In the genomic region with DNA sequence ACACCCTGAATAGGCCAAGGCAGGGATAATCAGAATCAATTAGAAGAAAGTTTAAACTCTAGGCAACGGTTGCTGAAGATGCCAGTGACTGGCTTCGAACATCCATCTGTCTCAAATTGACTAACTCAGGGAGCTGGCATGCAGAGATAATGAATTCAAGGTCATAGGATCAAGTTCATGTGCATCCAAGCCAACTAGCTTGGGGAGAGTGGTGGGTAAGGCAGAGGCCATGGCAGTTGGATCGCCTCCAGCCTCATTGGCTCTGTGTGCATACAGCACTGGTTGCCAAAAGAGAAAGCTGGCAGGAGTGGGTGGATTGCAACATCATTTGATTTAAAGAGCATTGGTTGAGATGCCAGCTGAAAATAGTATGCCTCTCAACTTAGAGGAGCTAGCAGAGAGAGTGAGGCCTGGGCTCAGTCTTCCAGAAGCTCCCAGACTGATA, we compare ENCODE assay signal across 8 mouse cellular contexts.
DNase-seq lines count a peak whose midpoint lies in the region; ATAC-seq and TF ChIP-seq lines count a peak whose summit lies in the region.

No protein-coding gene starts in this region.

- ATAC-seq in kidney, embryonic 16.5 days (ENCODE audit: low FRiP score, low TSS enrichment) = no peak
- no peak for ATAC-seq in midbrain, postnatal 0 days (ENCODE audit: low FRiP score)
- ATAC-seq in cerebellum, adult (ENCODE audit: insufficient number of reproducible peaks, low FRiP score, low TSS enrichment) = no peak

- no peak overlapping the region for H3K4me2 ChIP-seq in kidney, embryonic 16.5 days (replicated peaks; ENCODE audit: low read depth, low read length)
- no peak overlapping the region for H3K4me2 ChIP-seq in midbrain, postnatal 0 days (ENCODE audit: low read depth, low read length, poor library complexity, severe bottlenecking)

- no peaks in the 10 kb centered on the region for H3K4me1 ChIP-seq in kidney, adult 2 months (ENCODE audit: control insufficient read depth, insufficient read depth, low read length)
- H3K4me1 ChIP-seq in kidney, embryonic 16.5 days (ENCODE audit: insufficient read depth, low read length) = no peaks in the 10 kb centered on the region
- peaks cover 42% of the 10 kb centered on the region for H3K4me1 ChIP-seq in bone marrow macrophage, adult 2 months (ENCODE audit: control insufficient read depth, insufficient read depth, low read length)
- H3K4me1 ChIP-seq in midbrain, postnatal 0 days (ENCODE audit: insufficient read depth, low read length) = no peaks in the 10 kb centered on the region

- DNase-seq in kidney, adult 2 months = peak; percentile 76
- peak; percentile 47 to 80 for DNase-seq in heart, adult 9 months (ENCODE audit: low spot score in 2 of 2)
- DNase-seq in layer of hippocampus, postnatal 36 days = peak; percentile 64 to 67
- DNase-seq in midbrain, postnatal 0 days (ENCODE audit: low spot score) = peak; percentile 92
- no peak for DNase-seq in liver

- H3K36me3 ChIP-seq in kidney, adult 2 months (ENCODE audit: control insufficient read depth, insufficient read depth, low read length) = no peaks in the 10 kb centered on the region
- H3K36me3 ChIP-seq in kidney, embryonic 16.5 days (ENCODE audit: insufficient read depth, low read length) = no peaks in the 10 kb centered on the region
- no peaks in the 10 kb centered on the region for H3K36me3 ChIP-seq in midbrain, postnatal 0 days (ENCODE audit: insufficient read depth, low read length)

- H3K4me3 ChIP-seq in kidney, adult 2 months (ENCODE audit: insufficient read depth, low read depth, low read length) = no peak overlapping the region
- H3K4me3 ChIP-seq in kidney, embryonic 16.5 days (ENCODE audit: low read length) = no peak overlapping the region
- no peak overlapping the region for H3K4me3 ChIP-seq in bone marrow macrophage, adult 2 months (ENCODE audit: insufficient read depth, low read length)
- H3K4me3 ChIP-seq in midbrain, postnatal 0 days (ENCODE audit: low read depth, low read length) = no peak overlapping the region

- TF ChIP-seq CTCF in kidney, adult 2 months (conservative IDR thresholded peaks at IDR 0.05; ENCODE audit: insufficient read depth, insufficient read length, low read depth, low read length) = no peak
- no peak for TF ChIP-seq CTCF in bone marrow macrophage, adult 2 months (IDR thresholded peaks at IDR 0.05; ENCODE audit: low read depth, low read length)
- TF ChIP-seq CTCF in midbrain, postnatal 0 days (IDR thresholded peaks at IDR 0.05) = no peak

- H3K27me3 ChIP-seq in kidney, adult 2 months (replicated peaks; ENCODE audit: control insufficient read depth, insufficient read depth, low read length) = no peaks in the 10 kb centered on the region
- no peaks in the 10 kb centered on the region for H3K27me3 ChIP-seq in kidney, embryonic 16.5 days (ENCODE audit: insufficient read depth, low read length)
- H3K27me3 ChIP-seq in midbrain, postnatal 0 days (ENCODE audit: insufficient read depth, low read length) = no peaks in the 10 kb centered on the region

- TF ChIP-seq POLR2A in kidney, adult 2 months (IDR thresholded peaks at IDR 0.05; ENCODE audit: low read depth, low read length) = no peak
- TF ChIP-seq POLR2A in bone marrow macrophage, adult 2 months (IDR thresholded peaks at IDR 0.05; ENCODE audit: borderline replicate concordance, low read depth, low read length) = no peak

- 49% methylated on average over 3 of the region's 3 CpGs for WGBS in kidney, adult 2 months
- 70% methylated on average over 3 of the region's 3 CpGs for WGBS in kidney, embryonic 16.5 days
- WGBS in midbrain, postnatal 0 days = 64% methylated on average over 3 of the region's 3 CpGs

- H3K9me3 ChIP-seq in kidney, embryonic 16.5 days (ENCODE audit: low read length) = no peaks in the 10 kb centered on the region
- H3K9me3 ChIP-seq in midbrain, postnatal 0 days (ENCODE audit: low read length) = no peaks in the 10 kb centered on the region

- H3K9ac ChIP-seq in kidney, embryonic 16.5 days (replicated peaks; ENCODE audit: low read length) = no peak overlapping the region
- no peak overlapping the region for H3K9ac ChIP-seq in midbrain, postnatal 0 days (replicated peaks; ENCODE audit: low read length, poor library complexity, severe bottlenecking)

- no peak overlapping the region for H3K27ac ChIP-seq in kidney, adult 2 months (ENCODE audit: insufficient read depth, low read depth, low read length)
- H3K27ac ChIP-seq in kidney, embryonic 16.5 days (ENCODE audit: low read length) = no peak overlapping the region
- H3K27ac ChIP-seq in bone marrow macrophage, adult 2 months (ENCODE audit: insufficient read depth, low read depth, low read length) = peak overlapping the region; percentile 18; the same call in 1 of the 2 replicates
- H3K27ac ChIP-seq in midbrain, postnatal 0 days (ENCODE audit: low read depth, low read length) = no peak overlapping the region
